Mouse (Mus musculus): ENCODE data around the gene Vmp1.
A peak's percentile ranks its signal among the peaks of the same experiment; 100 is the strongest.

Vmp1 gene

GRCm38 (mm10) chr11:86583990-86584897 is 99.4 kb downstream of the Vmp1 start:
- no peak for DNase-seq

- DNase-seq, result no peak
Measured at GRCm38 (mm10) chr11:86583313-86583825, 100.3 kb downstream of the Vmp1 start.

GRCm38 (mm10) chr11:86582543-86583260 is 100.9 kb downstream of the Vmp1 start:
- DNase-seq, result no peak

GRCm38 (mm10) chr11:86581943-86582542 is 101.6 kb downstream of the Vmp1 start:
- DNase-seq, result no peak

- DNase-seq, result peak; percentile 49 to 64
Measured at GRCm38 (mm10) chr11:86581250-86581753, 102.3 kb downstream of the Vmp1 start.

GRCm38 (mm10) chr11:86580319-86581113 is 103.1 kb downstream of the Vmp1 start:
- peak; percentile 43 to 52 for DNase-seq

- no peak for DNase-seq
Measured at GRCm38 (mm10) chr11:86579731-86580318, 103.8 kb downstream of the Vmp1 start.

- peak; percentile 85 to 89 for DNase-seq
Measured at GRCm38 (mm10) chr11:86578809-86579730, 104.6 kb downstream of the Vmp1 start.

- no peak for DNase-seq
Measured at GRCm38 (mm10) chr11:86578106-86578808, 105.4 kb downstream of the Vmp1 start.

GRCm38 (mm10) chr11:86577231-86577630 is 106.4 kb downstream of the Vmp1 start:
- peak; percentile 73 to 78 for DNase-seq

GRCm38 (mm10) chr11:86575632-86576378 is 107.8 kb downstream of the Vmp1 start:
- no peak for DNase-seq

GRCm38 (mm10) chr11:86574408-86574807 is 109.2 kb downstream of the Vmp1 start:
- no peak for DNase-seq

- DNase-seq, result no peak
Measured at GRCm38 (mm10) chr11:86573646-86574231, 109.9 kb downstream of the Vmp1 start.

- no peak for DNase-seq
Measured at GRCm38 (mm10) chr11:86572623-86573022, 111.0 kb downstream of the Vmp1 start.

GRCm38 (mm10) chr11:86571871-86572270 is 111.8 kb downstream of the Vmp1 start:
- no peak for DNase-seq

GRCm38 (mm10) chr11:86571047-86571855 is 112.4 kb downstream of the Vmp1 start:
- DNase-seq, result peak; percentile 47 to 78

GRCm38 (mm10) chr11:86570261-86570746 is 113.3 kb downstream of the Vmp1 start:
- DNase-seq, result no peak

- no peak for DNase-seq
Measured at GRCm38 (mm10) chr11:86568425-86568824, 115.2 kb downstream of the Vmp1 start.

All from lung, postnatal 4 days (tissue).